Mouse (Mus musculus): ENCODE measurements at regions not wholly inside any gene's neighbourhood (a gene's known extent, or its start where the extent isn't known, plus 50 kb on each side); places are given as distances from the start of the nearest gene placed in this dataset.

- H3K9me3 ChIP-seq (ENCODE audit: control insufficient read depth, low read length), result no peaks in the 10 kb centered on the region
- no peaks in the 10 kb centered on the region for H3K36me3 ChIP-seq (ENCODE audit: control insufficient read depth, insufficient read depth, low read length)
- no peak overlapping the region for H3K4me3 ChIP-seq (ENCODE audit: low read depth, low read length)
- H3K4me2 ChIP-seq (ENCODE audit: low read length), result no peak overlapping the region
- WGBS, result 74% methylated on average over 4 of the region's 4 CpGs
- ATAC-seq (replicated peaks; ENCODE audit: low FRiP score, low TSS enrichment, low read depth) (no peak), DNase-seq (ENCODE audit: low spot score) (no peak)
- no peaks in the 10 kb centered on the region for H3K27me3 ChIP-seq (replicated peaks; ENCODE audit: control insufficient read depth, insufficient read depth, low read length)
- no peak overlapping the region for H3K27ac ChIP-seq (ENCODE audit: low read depth)
- H3K9ac ChIP-seq (ENCODE audit: low read length), result no peak overlapping the region
- H3K4me1 ChIP-seq (replicated peaks; ENCODE audit: control insufficient read depth, insufficient read depth, low read length), result no peaks in the 10 kb centered on the region
Observed at GRCm38 (mm10) chr1:193928607-193929006, 558.5 kb upstream of the Camk1g start.

DNA sequence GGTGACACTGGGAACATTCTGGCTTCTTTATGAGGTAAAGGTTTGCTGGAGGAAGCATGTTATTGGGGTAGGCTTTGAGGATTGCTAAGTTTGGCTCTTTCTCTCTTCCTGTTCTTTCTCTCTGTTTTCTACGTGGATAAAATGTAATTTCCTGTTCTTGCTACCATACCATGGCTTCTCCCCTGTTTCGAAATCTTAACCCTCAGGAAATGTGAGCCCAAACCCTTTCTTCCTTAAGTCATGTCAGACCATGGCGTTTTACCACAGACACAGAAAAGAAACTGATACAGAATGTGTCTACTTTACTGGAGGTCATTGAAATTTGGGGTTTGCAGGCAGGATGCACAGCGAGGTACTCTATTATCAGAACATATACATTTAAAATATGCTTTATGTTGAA is 552.7 kb upstream of the Camk1g start:
- H3K4me2 ChIP-seq (ENCODE audit: low read length), result no peak overlapping the region
- no peaks in the 10 kb centered on the region for H3K9me3 ChIP-seq (ENCODE audit: control insufficient read depth, low read length)
- H3K4me1 ChIP-seq (replicated peaks; ENCODE audit: control insufficient read depth, insufficient read depth, low read length), result no peaks in the 10 kb centered on the region
- H3K4me3 ChIP-seq (ENCODE audit: low read depth, low read length), result no peak overlapping the region
- no peak overlapping the region for H3K9ac ChIP-seq (ENCODE audit: low read length)
- no peak for DNase-seq (ENCODE audit: low spot score)
- no peak overlapping the region for H3K27ac ChIP-seq (ENCODE audit: low read depth)
- no peak for ATAC-seq (replicated peaks; ENCODE audit: low FRiP score, low TSS enrichment, low read depth)
- H3K36me3 ChIP-seq (ENCODE audit: control insufficient read depth, insufficient read depth, low read length), result no peaks in the 10 kb centered on the region
- H3K27me3 ChIP-seq (replicated peaks; ENCODE audit: control insufficient read depth, insufficient read depth, low read length), result no peaks in the 10 kb centered on the region
- 87% methylated on average over 4 of the region's 4 CpGs for WGBS

GRCm38 (mm10) chr1:193919243-193919642 is 549.1 kb upstream of the Camk1g start:
- Histone ChIP-seq H3K36me3 (ENCODE audit: control insufficient read depth, insufficient read depth, low read length) (no peaks in the 10 kb centered on the region), H3K9me3 (ENCODE audit: control insufficient read depth, low read length) (no peaks in the 10 kb centered on the region), H3K4me3 (ENCODE audit: low read depth, low read length) (no peak overlapping the region), H3K4me2 (ENCODE audit: low read length) (no peak overlapping the region), H3K9ac (ENCODE audit: low read length) (no peak overlapping the region), H3K27me3 (replicated peaks; ENCODE audit: control insufficient read depth, insufficient read depth, low read length) (no peaks in the 10 kb centered on the region), H3K4me1 (replicated peaks; ENCODE audit: control insufficient read depth, insufficient read depth, low read length) (no peaks in the 10 kb centered on the region), H3K27ac (ENCODE audit: low read depth) (no peak overlapping the region)
- 50% methylated on average over 3 of the region's 3 CpGs for WGBS
- ATAC-seq (replicated peaks; ENCODE audit: low FRiP score, low TSS enrichment, low read depth) (no peak), DNase-seq (ENCODE audit: low spot score) (no peak)

GRCm38 (mm10) chr1:193905711-193906110 is 535.6 kb upstream of the Camk1g start:
- Histone ChIP-seq H3K4me2 (ENCODE audit: low read length) (no peak overlapping the region), H3K9me3 (ENCODE audit: control insufficient read depth, low read length) (no peaks in the 10 kb centered on the region)
- no peak for ATAC-seq (replicated peaks; ENCODE audit: low FRiP score, low TSS enrichment, low read depth)

GRCm38 (mm10) chr1:193894072-193894471 is 524.0 kb upstream of the Camk1g start:
- Histone ChIP-seq H3K4me2 (ENCODE audit: low read length) (no peak overlapping the region), H3K9ac (ENCODE audit: low read length) (no peak overlapping the region), H3K27me3 (replicated peaks; ENCODE audit: control insufficient read depth, insufficient read depth, low read length) (no peaks in the 10 kb centered on the region), H3K4me3 (ENCODE audit: low read depth, low read length) (no peak overlapping the region), H3K9me3 (ENCODE audit: control insufficient read depth, low read length) (no peaks in the 10 kb centered on the region), H3K27ac (ENCODE audit: low read depth) (no peak overlapping the region), H3K36me3 (ENCODE audit: control insufficient read depth, insufficient read depth, low read length) (no peaks in the 10 kb centered on the region), H3K4me1 (replicated peaks; ENCODE audit: control insufficient read depth, insufficient read depth, low read length) (no peaks in the 10 kb centered on the region)
- DNase-seq (ENCODE audit: low spot score), result no peak
- ATAC-seq (replicated peaks; ENCODE audit: low FRiP score, low TSS enrichment, low read depth), result no peak

More at GRCm38 (mm10) chr1:193905711-193906110, 535.6 kb upstream of the Camk1g start:
- no peak overlapping the region for H3K27ac ChIP-seq (ENCODE audit: low read depth)
- H3K4me1 ChIP-seq (replicated peaks; ENCODE audit: control insufficient read depth, insufficient read depth, low read length), result no peaks in the 10 kb centered on the region
- H3K9ac ChIP-seq (ENCODE audit: low read length), result no peak overlapping the region
- DNase-seq (ENCODE audit: low spot score), result no peak
- no peak overlapping the region for H3K4me3 ChIP-seq (ENCODE audit: low read depth, low read length)
- no peaks in the 10 kb centered on the region for H3K36me3 ChIP-seq (ENCODE audit: control insufficient read depth, insufficient read depth, low read length)
- H3K27me3 ChIP-seq (replicated peaks; ENCODE audit: control insufficient read depth, insufficient read depth, low read length), result no peaks in the 10 kb centered on the region

GRCm38 (mm10) chr1:193876540-193876939 is 506.4 kb upstream of the Camk1g start:
- Histone ChIP-seq H3K9ac (ENCODE audit: low read length) (no peak overlapping the region), H3K4me1 (replicated peaks; ENCODE audit: control insufficient read depth, insufficient read depth, low read length) (no peaks in the 10 kb centered on the region), H3K27me3 (replicated peaks; ENCODE audit: control insufficient read depth, insufficient read depth, low read length) (no peaks in the 10 kb centered on the region), H3K9me3 (ENCODE audit: control insufficient read depth, low read length) (no peaks in the 10 kb centered on the region), H3K36me3 (ENCODE audit: control insufficient read depth, insufficient read depth, low read length) (no peaks in the 10 kb centered on the region), H3K4me3 (ENCODE audit: low read depth, low read length) (no peak overlapping the region), H3K27ac (ENCODE audit: low read depth) (no peak overlapping the region), H3K4me2 (ENCODE audit: low read length) (no peak overlapping the region)
- WGBS, result 48% methylated on average over 2 of the region's 2 CpGs
- no peak for ATAC-seq (replicated peaks; ENCODE audit: low FRiP score, low TSS enrichment, low read depth)
- no peak for DNase-seq (ENCODE audit: low spot score)

- Histone ChIP-seq H3K27ac (ENCODE audit: low read depth) (no peak overlapping the region), H3K9me3 (ENCODE audit: control insufficient read depth, low read length) (no peaks in the 10 kb centered on the region), H3K4me2 (ENCODE audit: low read length) (no peak overlapping the region), H3K27me3 (replicated peaks; ENCODE audit: control insufficient read depth, insufficient read depth, low read length) (no peaks in the 10 kb centered on the region), H3K4me1 (replicated peaks; ENCODE audit: control insufficient read depth, insufficient read depth, low read length) (no peaks in the 10 kb centered on the region), H3K4me3 (ENCODE audit: low read depth, low read length) (no peak overlapping the region), H3K9ac (ENCODE audit: low read length) (no peak overlapping the region), H3K36me3 (ENCODE audit: control insufficient read depth, insufficient read depth, low read length) (no peaks in the 10 kb centered on the region)
- ATAC-seq (replicated peaks; ENCODE audit: low FRiP score, low TSS enrichment, low read depth) (no peak), DNase-seq (ENCODE audit: low spot score) (no peak)
Observed at GRCm38 (mm10) chr1:193876121-193876520, 506.0 kb upstream of the Camk1g start.

GRCm38 (mm10) chr1:193875287-193875686 is 505.2 kb upstream of the Camk1g start:
- Histone ChIP-seq H3K9me3 (ENCODE audit: control insufficient read depth, low read length) (no peaks in the 10 kb centered on the region), H3K9ac (ENCODE audit: low read length) (no peak overlapping the region), H3K4me2 (ENCODE audit: low read length) (no peak overlapping the region), H3K4me3 (ENCODE audit: low read depth, low read length) (no peak overlapping the region), H3K36me3 (ENCODE audit: control insufficient read depth, insufficient read depth, low read length) (no peaks in the 10 kb centered on the region), H3K4me1 (replicated peaks; ENCODE audit: control insufficient read depth, insufficient read depth, low read length) (no peaks in the 10 kb centered on the region), H3K27ac (ENCODE audit: low read depth) (no peak overlapping the region), H3K27me3 (replicated peaks; ENCODE audit: control insufficient read depth, insufficient read depth, low read length) (no peaks in the 10 kb centered on the region)
- ATAC-seq (replicated peaks; ENCODE audit: low FRiP score, low TSS enrichment, low read depth) (no peak), DNase-seq (ENCODE audit: low spot score) (no peak)
- 91% methylated on average over 3 of the region's 3 CpGs for WGBS

- no peak overlapping the region for H3K9ac ChIP-seq (ENCODE audit: low read length)
- WGBS, result 68% methylated on average over 2 of the region's 2 CpGs
Observed at GRCm38 (mm10) chr1:193870731-193871130, 500.6 kb upstream of the Camk1g start.

More at GRCm38 (mm10) chr1:193870731-193871130, 500.6 kb upstream of the Camk1g start:
- Histone ChIP-seq H3K4me1 (replicated peaks; ENCODE audit: control insufficient read depth, insufficient read depth, low read length) (no peaks in the 10 kb centered on the region), H3K27ac (ENCODE audit: low read depth) (no peak overlapping the region), H3K4me3 (ENCODE audit: low read depth, low read length) (no peak overlapping the region), H3K36me3 (ENCODE audit: control insufficient read depth, insufficient read depth, low read length) (no peaks in the 10 kb centered on the region), H3K4me2 (ENCODE audit: low read length) (no peak overlapping the region), H3K27me3 (replicated peaks; ENCODE audit: control insufficient read depth, insufficient read depth, low read length) (no peaks in the 10 kb centered on the region), H3K9me3 (ENCODE audit: control insufficient read depth, low read length) (no peaks in the 10 kb centered on the region)
- DNase-seq (ENCODE audit: low spot score) (no peak), ATAC-seq (replicated peaks; ENCODE audit: low FRiP score, low TSS enrichment, low read depth) (no peak)
